Mouse (Mus musculus) CH12.LX (cell line): ENCODE measurements around the gene Csrp2. TPM values are rescaled to one million over a fixed set of nuclear protein-coding genes. Genes with fewer than 3 reads are reported as not detected.

ENCODE experiments used
- DNase-seq: peaks from one replicate; pipeline ENCODE4 v3.0.0-alpha.2; 2013; ENCODE audit errors: extremely low read depth
- H3K27ac ChIP-seq: 2 replicates; pipeline ENCODE4 v1.5.1; 2012; ENCODE audit warnings: low read depth, mild to moderate bottlenecking, control low read depth, moderate library complexity; ENCODE audit not compliant: insufficient read depth
- H3K27me3 ChIP-seq: replicated peaks from 2 replicates; pipeline ENCODE3; 2012; ENCODE audit warnings: inconsistent platforms
- H3K36me3 ChIP-seq, 2 experiments: replicated peaks in 1 of 2; 2 replicates each; pipeline versions ENCODE3 to v1.6.1; 2012; ENCODE audit warnings: inconsistent platforms in 1 of 2, low read length in 1 of 2, mild to moderate bottlenecking in 1 of 2, mixed read lengths in 1 of 2, moderate library complexity in 1 of 2; ENCODE audit not compliant: control insufficient read depth in 1 of 2, insufficient read depth in 1 of 2
- H3K4me1 ChIP-seq, 2 experiments: 2 replicates each; pipeline ENCODE4 v1.6.1; 2012; ENCODE audit warnings: inconsistent platforms in 1 of 2, moderate library complexity in 1 of 2; ENCODE audit not compliant: insufficient read depth in 2 of 2, control insufficient read depth in 1 of 2
- H3K4me2 ChIP-seq: 2 replicates; pipeline ENCODE4 v1.6.1; 2012; ENCODE audit warnings: low read depth, mild to moderate bottlenecking, control low read depth; ENCODE audit not compliant: poor library complexity, insufficient read depth, severe bottlenecking
- H3K4me3 ChIP-seq, 3 experiments: fragments of 150-350 bp in 1 of 3; sonication (generic) in 1 of 3; replicated peaks in 1 of 3; 2 replicates each; pipeline versions ENCODE3 to v1.5.1; 2011 to 2012; ENCODE audit warnings: low read depth in 2 of 3, low read length in 2 of 3, mild to moderate bottlenecking in 2 of 3, moderate library complexity in 2 of 3, control low read depth in 1 of 3, improper control_type of control experiment in 1 of 3, inconsistent platforms in 1 of 3, mixed read lengths in 1 of 3; ENCODE audit not compliant: poor library complexity in 1 of 3
- H3K79me2 ChIP-seq: replicated peaks from 2 replicates; pipeline ENCODE4 v1.6.1; 2012; ENCODE audit warnings: mild to moderate bottlenecking, moderate library complexity; ENCODE audit not compliant: control insufficient read depth, poor library complexity, insufficient read depth, severe bottlenecking; ENCODE audit errors: extremely low read depth
- H3K9ac ChIP-seq: 2 replicates; pipeline ENCODE4 v1.6.1; 2012; ENCODE audit warnings: low read depth, mild to moderate bottlenecking, control low read depth, moderate library complexity; ENCODE audit not compliant: insufficient read depth
- H3K9me3 ChIP-seq: replicated peaks from 2 replicates; pipeline ENCODE3; 2012; ENCODE audit warnings: low read length, inconsistent platforms, mixed read lengths
- BHLHE40 ChIP-seq: IDR thresholded peaks from 2 replicates; pipeline ENCODE4 v1.6.1; 2011; ENCODE audit warnings: mild to moderate bottlenecking, low read depth, low read length, improper control_type of control experiment
- CHD1 ChIP-seq: IDR thresholded peaks from 2 replicates; pipeline ENCODE4 v1.6.1; 2012; ENCODE audit warnings: low read depth, low read length, improper control_type of control experiment, inconsistent platforms
- CHD2 ChIP-seq: IDR thresholded peaks from 2 replicates; pipeline ENCODE4 v1.6.1; 2011; ENCODE audit warnings: low read length, improper control_type of control experiment
- CTCF ChIP-seq, 2 experiments: IDR thresholded peaks in 1 of 2; conservative IDR thresholded peaks in 1 of 2; 2 replicates each; pipeline ENCODE4 v1.5.1; 2011 to 2012; ENCODE audit warnings: low read depth in 2 of 2, low read length in 2 of 2, improper control_type of control experiment in 1 of 2, inconsistent platforms in 1 of 2, mild to moderate bottlenecking in 1 of 2, moderate library complexity in 1 of 2
- EP300 ChIP-seq: IDR thresholded peaks from 2 replicates; pipeline ENCODE4 v1.6.1; 2011; ENCODE audit warnings: low read length, improper control_type of control experiment
- ETS1 ChIP-seq: conservative IDR thresholded peaks from 2 replicates; pipeline ENCODE4 v1.6.1; 2012; ENCODE audit warnings: low read depth, mild to moderate bottlenecking, inconsistent platforms, low read length, improper control_type of control experiment, moderate library complexity
- GABPA ChIP-seq: IDR thresholded peaks from 2 replicates; pipeline ENCODE4 v1.6.1; 2012; ENCODE audit warnings: low read depth, low read length, improper control_type of control experiment, inconsistent platforms; ENCODE audit not compliant: insufficient replicate concordance
- HCFC1 ChIP-seq: IDR thresholded peaks from 2 replicates; pipeline ENCODE4 v1.6.1; 2012; ENCODE audit warnings: low read depth, mild to moderate bottlenecking, inconsistent platforms, low read length, improper control_type of control experiment
- IRF4 ChIP-seq: IDR thresholded peaks from 2 replicates; pipeline ENCODE4 v1.6.1; 2014; ENCODE audit warnings: low read depth, mild to moderate bottlenecking, inconsistent platforms, low read length, improper control_type of control experiment
- JUN ChIP-seq: IDR thresholded peaks from 2 replicates; pipeline ENCODE4 v1.6.1; 2011; ENCODE audit warnings: low read depth, mild to moderate bottlenecking, low read length, improper control_type of control experiment, moderate library complexity; ENCODE audit not compliant: insufficient read depth
- MAZ ChIP-seq: IDR thresholded peaks from 2 replicates; pipeline ENCODE4 v1.6.1; 2012; ENCODE audit warnings: low read depth, mild to moderate bottlenecking, inconsistent platforms, low read length, improper control_type of control experiment, moderate library complexity
- PAX5 ChIP-seq: IDR thresholded peaks from 2 replicates; pipeline ENCODE4 v1.6.1; 2012; ENCODE audit warnings: low read length, inconsistent platforms, mixed read lengths
- SMC3 ChIP-seq: IDR thresholded peaks from 2 replicates; pipeline ENCODE4 v1.6.1; 2011; ENCODE audit warnings: low read depth, low read length, improper control_type of control experiment
- TBP ChIP-seq: conservative IDR thresholded peaks from 2 replicates; pipeline ENCODE4 v1.6.1; 2011; ENCODE audit warnings: low read depth, low read length, improper control_type of control experiment
- TCF12 ChIP-seq: IDR thresholded peaks from 2 replicates; pipeline ENCODE4 v1.6.1; 2014; ENCODE audit warnings: low read depth, mild to moderate bottlenecking, inconsistent platforms, low read length, improper control_type of control experiment
- ZNF384 ChIP-seq: IDR thresholded peaks from 2 replicates; pipeline ENCODE4 v1.6.1; 2012; ENCODE audit warnings: low read depth, low read length, improper control_type of control experiment, inconsistent platforms
- dilution Hi-C: fragments of 300-500 bp; cut with MboI; formaldehyde crosslinking; loops from 2 replicates; pipeline ENCODE4 v1.14.3; 2020; ENCODE audit warnings: low sequenced_read_pairs; ENCODE audit not compliant: extremely low pct_unique_long_range_greater_than_20kb, extremely low pct_ligation_motif_present
- in situ Hi-C: fragments of 300-500 bp; cut with MboI; formaldehyde crosslinking; loops from 3 replicates; pipeline ENCODE4 v1.14.3; 2019; ENCODE audit warnings: low sequenced_read_pairs, low pct_ligation_motif_present, low pct_unique_long_range_greater_than_20kb, mixed read lengths
- polyA plus RNA-seq: library from polyadenylated mRNA; unstranded; fragments of >175 nt; gene quantifications from 2 replicates; pipeline ENCODE4 v1.2.1, GENCODE M21; 2012; ENCODE audit warnings: low read depth; ENCODE audit not compliant: insufficient read length
- total RNA-seq, 2 experiments: library from RNA; depleted of rRNA; stranded (reverse); fragments of 300-350 nt in 1 of 2; fragments of >200 nt in 1 of 2; gene quantifications; 2 replicates each; pipeline ENCODE4 v1.2.3; 2012 to 2014

Gene Csrp2
- total and polyA plus RNA-seq, 3 experiments: 0.82 to 1.3 (median 0.87) TPM

DNA sequence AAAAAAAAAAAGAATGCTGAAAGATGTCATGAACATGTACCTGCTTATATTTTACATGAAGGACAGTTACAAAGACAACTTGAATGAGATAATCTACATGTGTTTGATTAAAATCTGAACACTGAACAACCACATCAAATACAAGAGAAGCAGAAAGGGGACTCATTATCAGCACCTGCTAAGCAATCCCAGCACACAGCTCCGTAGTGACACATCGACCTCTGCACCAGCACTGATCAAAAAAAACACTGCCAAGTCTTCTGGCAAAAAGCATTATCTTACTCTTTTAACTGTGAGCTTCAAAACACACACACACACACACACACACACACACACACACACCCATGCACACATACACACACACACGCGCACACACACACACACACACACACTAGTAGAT is 32.2 kb downstream of the Csrp2 start:
- H3K36me3 ChIP-seq: peaks cover 6 to 44% of the 10 kb centered on the region in 2 experiments
- no peak overlapping the region for H3K4me2 ChIP-seq
- no peak for DNase-seq
- H3K27me3 ChIP-seq: no peaks in the 10 kb centered on the region
- in situ Hi-C loops: no loop called here
- no peaks in the 10 kb centered on the region for H3K9me3 ChIP-seq
- H3K9ac ChIP-seq: no peak overlapping the region
- TF ChIP-seq BHLHE40 (no peak), TBP (no peak), ZNF384 (no peak), CHD1 (no peak), JUN (no peak), ETS1 (no peak), GABPA (no peak), PAX5 (no peak), EP300 (no peak), CHD2 (no peak), MAZ (no peak), SMC3 (no peak), IRF4 (no peak), CTCF (conservative IDR thresholded peaks at IDR 0.05 in 1 of 2, IDR thresholded peaks at IDR 0.05 in 1 of 2; ENCODE audit: low read depth in 2 of 2, low read length in 2 of 2) (no peak)
- dilution Hi-C loops: no loop called here
- no peak overlapping the region for H3K27ac ChIP-seq
- H3K79me2 ChIP-seq: no peaks in the 10 kb centered on the region
- no peak overlapping the region for H3K4me3 ChIP-seq
- peaks cover 1 to 11% of the 10 kb centered on the region in 2 experiments; a peak in 2 of 4 replicates for H3K4me1 ChIP-seq

- in situ Hi-C loops: no loop called here
- Histone ChIP-seq H3K9me3 (no peaks in the 10 kb centered on the region), H3K4me1 (peaks cover 0 to 9% of the 10 kb centered on the region in 2 experiments; a peak in 1 of 4 replicates), H3K4me2 (no peak overlapping the region), H3K79me2 (no peaks in the 10 kb centered on the region), H3K27me3 (no peaks in the 10 kb centered on the region), H3K36me3 (peaks cover 6 to 48% of the 10 kb centered on the region in 2 experiments), H3K9ac (no peak overlapping the region), H3K27ac (no peak overlapping the region), H3K4me3 (no peak overlapping the region)
- DNase-seq: no peak
- dilution Hi-C loops: no loop called here
- TF ChIP-seq MAZ (no peak), JUN (no peak), HCFC1 (no peak), CTCF (conservative IDR thresholded peaks at IDR 0.05 in 1 of 2, IDR thresholded peaks at IDR 0.05 in 1 of 2; ENCODE audit: low read depth in 2 of 2, low read length in 2 of 2) (no peak), ETS1 (no peak), TCF12 (no peak), IRF4 (no peak)
Observed at GRCm38 (mm10) chr10:110952271-110952670, 32.7 kb downstream of the Csrp2 start.
